Mouse (Mus musculus): ENCODE measurements at regions not wholly inside any gene's neighbourhood (a gene's known extent, or its start where the extent isn't known, plus 50 kb on each side); places are given as distances from the start of the nearest gene placed in this dataset.
A peak's percentile ranks its signal among the peaks of the same experiment; 100 is the strongest.

DNA sequence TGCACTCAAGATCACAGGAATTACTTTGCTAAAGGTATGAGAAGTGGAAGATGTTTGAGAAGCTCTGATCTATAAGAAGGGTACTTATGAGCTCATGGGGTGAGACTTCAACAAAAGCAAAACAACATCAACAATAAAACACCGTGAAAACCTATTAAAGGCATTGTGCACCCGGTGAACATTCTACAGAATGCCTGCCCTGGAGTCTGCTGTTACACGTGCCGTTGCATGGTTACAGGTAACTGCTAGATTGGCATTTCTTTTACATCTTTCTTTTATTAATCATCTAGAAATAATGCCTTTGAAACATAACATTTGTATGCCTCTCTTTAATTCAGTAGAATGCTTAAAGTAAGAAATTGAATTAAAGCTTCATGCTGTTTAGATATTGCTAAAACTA is 661.0 kb downstream of the Pcdh18 start:
- no peak for DNase-seq (ENCODE audit: low spot score)

DNA sequence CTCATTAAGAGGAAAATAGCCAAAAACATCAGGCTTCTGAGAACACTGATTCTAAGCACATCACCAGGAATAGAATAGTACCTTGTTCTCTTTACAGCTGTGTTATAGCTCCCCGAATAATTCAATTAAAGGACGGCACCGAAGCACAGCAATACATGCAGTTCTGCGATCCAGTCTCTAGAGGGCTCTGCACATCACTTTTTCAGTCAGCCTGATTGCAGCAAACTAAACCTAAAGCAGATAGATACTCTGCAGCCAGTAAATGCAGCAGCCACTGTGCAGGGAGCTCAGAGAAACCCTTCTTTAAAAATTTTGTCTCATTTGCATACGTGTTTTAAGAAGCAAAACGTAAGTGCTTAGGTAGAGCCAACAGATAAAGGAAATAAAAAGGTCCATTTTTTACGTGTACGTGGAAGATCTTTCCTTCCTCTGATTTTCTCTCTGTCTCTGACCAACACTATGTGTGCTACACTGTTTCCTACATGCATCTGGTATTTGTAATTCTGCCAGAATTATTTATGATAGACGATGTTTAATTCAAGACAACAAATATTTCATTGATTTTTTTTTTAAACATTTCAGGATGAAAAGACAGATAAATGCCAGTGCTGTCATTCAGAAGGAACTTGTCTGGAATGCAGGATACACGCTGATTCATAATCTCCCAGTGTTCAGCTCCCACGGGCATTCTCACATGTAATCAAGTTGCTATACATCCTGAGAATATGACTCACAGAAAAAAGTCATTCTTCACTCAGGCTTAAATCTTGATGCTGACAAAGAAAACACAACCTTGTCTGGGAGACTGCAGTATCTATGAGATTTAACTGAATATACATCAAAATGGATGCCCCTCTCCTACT is 663.1 kb downstream of the Pcdh18 start:
- peak; percentile 46 for DNase-seq (ENCODE audit: low spot score)

DNA sequence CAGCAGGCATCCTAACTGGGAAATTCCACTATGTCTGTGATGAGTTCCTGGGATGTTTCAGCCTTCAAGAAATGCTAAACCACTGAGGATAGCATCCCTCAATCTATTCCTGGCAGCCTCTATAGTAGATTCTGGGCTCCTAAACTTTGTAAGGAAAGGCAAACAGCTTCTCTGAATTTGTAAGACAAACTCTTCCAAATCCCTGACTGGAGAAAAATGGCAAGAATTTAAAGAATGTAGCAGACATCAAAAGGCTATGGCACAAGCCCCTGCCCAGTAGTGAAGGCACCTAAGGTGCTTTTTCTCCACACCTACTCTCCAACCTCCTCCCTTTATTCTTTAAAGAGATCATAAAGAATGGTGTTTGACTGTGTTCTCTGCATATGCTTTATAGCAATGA is 688.3 kb downstream of the Pcdh18 start:
- no peak for DNase-seq (ENCODE audit: low spot score)

- no peak for DNase-seq (ENCODE audit: low spot score)
Observed at GRCm38 (mm10) chr3:49062081-49062480, 695.0 kb downstream of the Pcdh18 start.

GRCm38 (mm10) chr3:49032981-49033380 is 724.1 kb downstream of the Pcdh18 start:
- no peak for DNase-seq (ENCODE audit: low spot score)

- DNase-seq (ENCODE audit: low spot score) = no peak
Observed at GRCm38 (mm10) chr3:49009211-49009967, 747.7 kb downstream of the Pcdh18 start.

Data from urinary bladder, postnatal 14 days (tissue).